Mouse (Mus musculus): ENCODE measurements around the gene Naa25.

- TF ChIP-seq TAL1 (conservative IDR thresholded peaks at IDR 0.05; ENCODE audit: low read depth, low read length) (no peak), CTCF (IDR thresholded peaks at IDR 0.05; ENCODE audit: low read depth, low read length) (no peak), GATA1 (IDR thresholded peaks at IDR 0.05; ENCODE audit: borderline replicate concordance, low read length) (no peak)
These were observed 4.3 kb upstream of the Naa25 start for GRCm38 (mm10) chr5:121393402-121393801.
